Mouse (Mus musculus): Measurements from ENCODE around the gene Tas2r115. TPM values are rescaled to one million over a fixed set of nuclear protein-coding genes. Genes with fewer than 3 reads are reported as not detected.

Tas2r115 gene
- polyA plus RNA-seq, 1 experiment from 2014 or later, result not detected

Other genes with a start within 250 kb of the Tas2r115 start
- gene Prh1, start 168.2 kb downstream of the Tas2r115 start, polyA plus RNA-seq (2014; fragmentation: Nextera tagmentation; extraction: Ambion mirVana), result not detected in 2 replicates
- gene Prp2, start 142.1 kb downstream of the Tas2r115 start, polyA plus RNA-seq (2014; fragmentation: Nextera tagmentation; extraction: Ambion mirVana), result not detected in 2 replicates
- not detected in 2 replicates for gene A630073D07Rik, start 86.5 kb downstream of the Tas2r115 start, polyA plus RNA-seq (2014; fragmentation: Nextera tagmentation; extraction: Ambion mirVana)
- not detected in 2 replicates for gene Tas2r120, start 81.1 kb downstream of the Tas2r115 start, polyA plus RNA-seq (2014; fragmentation: Nextera tagmentation; extraction: Ambion mirVana)
- not detected in 2 replicates for gene Tas2r121, start 37.0 kb downstream of the Tas2r115 start, polyA plus RNA-seq (2014; fragmentation: Nextera tagmentation; extraction: Ambion mirVana)
- gene Tas2r122, start 26.1 kb downstream of the Tas2r115 start, polyA plus RNA-seq (2014; fragmentation: Nextera tagmentation; extraction: Ambion mirVana), result not detected in 2 replicates
- not detected in 2 replicates for gene Tas2r124, start 16.7 kb upstream of the Tas2r115 start, polyA plus RNA-seq (2014; fragmentation: Nextera tagmentation; extraction: Ambion mirVana)
- not detected in 2 replicates for gene Tas2r102, start 24.1 kb upstream of the Tas2r115 start, polyA plus RNA-seq (2014; fragmentation: Nextera tagmentation; extraction: Ambion mirVana)
- gene Tas2r136, start 40.1 kb upstream of the Tas2r115 start, polyA plus RNA-seq (2014; fragmentation: Nextera tagmentation; extraction: Ambion mirVana), result not detected in 2 replicates
- gene Tas2r117, start 64.8 kb upstream of the Tas2r115 start, polyA plus RNA-seq (2014; fragmentation: Nextera tagmentation; extraction: Ambion mirVana), result not detected in 2 replicates
- gene Tas2r123, start 109.1 kb upstream of the Tas2r115 start, polyA plus RNA-seq (2014; fragmentation: Nextera tagmentation; extraction: Ambion mirVana), result not detected in 2 replicates
- gene Tas2r116, start 117.4 kb upstream of the Tas2r115 start, polyA plus RNA-seq (2014; fragmentation: Nextera tagmentation; extraction: Ambion mirVana), result not detected in 2 replicates
- gene Tas2r110, start 130.0 kb upstream of the Tas2r115 start, polyA plus RNA-seq (2014; fragmentation: Nextera tagmentation; extraction: Ambion mirVana), result not detected in 2 replicates
- not detected in 2 replicates for gene Tas2r113, start 155.0 kb upstream of the Tas2r115 start, polyA plus RNA-seq (2014; fragmentation: Nextera tagmentation; extraction: Ambion mirVana)
- not detected in 2 replicates for gene Tas2r125, start 171.6 kb upstream of the Tas2r115 start, polyA plus RNA-seq (2014; fragmentation: Nextera tagmentation; extraction: Ambion mirVana)
- gene Tas2r129, start 213.1 kb upstream of the Tas2r115 start, polyA plus RNA-seq (2014; fragmentation: Nextera tagmentation; extraction: Ambion mirVana), result not detected in 2 replicates
- not detected in 2 replicates for gene Tas2r131, start 219.9 kb upstream of the Tas2r115 start, polyA plus RNA-seq (2014; fragmentation: Nextera tagmentation; extraction: Ambion mirVana)
- gene Tas2r109, start 242.9 kb upstream of the Tas2r115 start, polyA plus RNA-seq (2014; fragmentation: Nextera tagmentation; extraction: Ambion mirVana), result not detected in 2 replicates

All from limb, embryonic 11.5 days (tissue).